Mouse (Mus musculus): ENCODE data around the gene Ppp3r1. TPM values are rescaled to one million over a fixed set of nuclear protein-coding genes. Genes with fewer than 3 reads are reported as not detected.

Gene Ppp3r1
- polyA plus RNA-seq, 1 experiment, result 43.0 TPM

DNA sequence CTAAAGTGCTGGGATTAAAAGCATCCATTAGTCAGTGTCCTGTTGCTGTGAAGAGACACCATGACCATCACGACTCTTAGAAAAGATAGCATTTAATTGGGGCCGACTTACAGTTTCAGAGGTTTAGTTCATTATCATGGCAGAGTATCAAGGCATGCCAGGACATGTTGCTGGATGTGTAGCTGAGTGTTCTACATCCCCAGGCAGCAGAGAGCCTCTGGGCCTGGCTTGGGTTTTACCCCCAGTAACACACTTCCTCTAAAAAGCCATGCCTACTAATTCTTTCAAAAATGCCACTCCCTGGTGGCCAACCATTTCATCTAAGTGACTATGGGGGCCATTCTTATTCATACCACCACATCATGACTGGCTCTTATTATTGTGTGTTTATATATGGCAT lies 24.1 kb downstream of the Ppp3r1 start:
- no peak for TF ChIP-seq GATA1 (IDR thresholded peaks at IDR 0.05; ENCODE audit: low read length)

DNA sequence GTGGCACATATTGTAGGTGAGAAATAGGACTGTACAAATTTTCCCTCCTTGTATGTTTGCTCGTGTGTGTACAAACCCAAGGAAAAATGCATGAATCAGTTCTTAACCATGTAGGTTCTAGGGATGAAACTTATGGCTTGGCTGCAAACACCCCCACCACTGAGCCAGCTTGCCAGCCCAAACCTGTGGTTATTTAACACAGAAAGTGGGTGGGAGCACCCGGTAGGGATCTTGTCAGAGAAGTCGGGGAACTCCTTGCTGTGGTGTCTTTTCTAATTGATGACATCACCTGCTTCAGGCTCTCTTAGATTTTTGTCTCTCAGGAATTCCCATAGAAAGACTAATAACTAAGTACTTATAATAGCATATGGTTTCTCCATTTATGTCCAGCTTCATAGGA lies 28.6 kb downstream of the Ppp3r1 start:
- no peak for TF ChIP-seq GATA1 (IDR thresholded peaks at IDR 0.05; ENCODE audit: low read length)

DNA sequence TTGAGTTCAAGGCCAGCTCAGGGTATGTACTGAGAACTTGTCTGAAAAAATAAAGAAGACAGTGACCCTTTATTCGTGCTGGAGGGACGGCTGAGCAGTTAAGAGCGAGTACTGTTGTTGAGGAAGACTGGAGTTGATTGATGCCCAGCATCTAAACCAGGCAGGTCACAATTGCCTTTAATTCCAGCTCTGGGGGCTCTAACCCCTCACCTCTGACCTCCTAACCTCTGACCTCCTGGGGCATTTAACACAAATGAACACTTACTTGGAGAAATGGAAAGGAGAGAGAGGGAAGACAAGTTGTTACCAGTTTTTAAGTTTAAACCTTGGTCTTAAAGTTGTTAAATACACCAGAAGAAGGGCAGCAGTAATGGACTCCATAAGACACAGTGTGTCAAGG lies 29.7 kb downstream of the Ppp3r1 start:
- no peak for TF ChIP-seq GATA1 (IDR thresholded peaks at IDR 0.05; ENCODE audit: low read length)

DNA sequence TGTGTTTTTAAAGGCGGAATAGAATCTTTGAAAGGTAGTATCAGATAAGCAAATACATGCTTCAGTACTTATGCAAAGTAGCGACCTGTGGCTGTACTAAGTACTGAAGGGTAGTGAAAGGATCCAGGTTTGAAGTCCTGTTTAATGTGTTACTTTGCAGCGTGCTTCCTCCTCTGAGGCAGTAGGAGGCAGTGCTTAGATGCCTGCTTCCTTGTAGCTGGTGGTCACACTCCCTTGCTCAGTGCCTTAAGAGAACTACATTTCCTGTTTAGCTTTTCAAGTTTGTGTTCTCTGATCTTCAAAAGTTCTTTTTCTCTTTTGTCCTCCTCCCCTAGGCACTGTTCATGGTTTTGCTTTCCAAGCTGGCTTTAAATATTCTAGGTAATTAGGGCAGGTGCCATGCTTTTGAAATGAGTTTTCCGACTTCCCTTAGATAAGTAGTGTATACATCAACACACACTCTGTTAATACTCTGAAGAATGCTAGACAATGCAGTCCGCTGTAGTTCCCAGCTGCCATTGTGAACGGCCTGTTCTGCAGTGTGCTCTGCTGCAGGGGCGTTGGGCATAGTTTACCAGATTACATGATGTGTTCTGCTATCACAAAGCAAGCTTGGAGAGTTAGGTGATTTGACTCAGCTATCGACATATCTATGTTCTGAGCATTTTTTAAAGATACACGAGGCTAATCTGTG lies 33.2 kb downstream of the Ppp3r1 start:
- no peak for TF ChIP-seq GATA1 (IDR thresholded peaks at IDR 0.05; ENCODE audit: low read length)

DNA sequence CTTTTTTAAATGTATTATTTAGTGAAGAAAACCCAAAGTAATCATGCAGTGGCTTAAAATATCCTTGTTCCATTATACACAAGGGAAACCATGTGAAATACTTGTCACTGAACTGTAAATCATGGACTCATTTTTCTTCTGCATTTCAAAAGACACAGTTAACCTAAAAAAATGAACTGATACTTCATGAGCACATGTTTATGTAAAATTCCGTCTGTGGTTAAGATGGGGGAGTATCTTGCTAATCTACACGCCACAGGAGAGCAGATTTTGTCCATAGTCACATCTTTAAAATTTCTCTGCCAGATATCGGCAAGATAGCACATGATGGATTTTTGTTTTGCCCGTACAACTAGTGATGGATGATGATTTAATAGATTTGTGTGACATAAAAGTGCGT lies 40.1 kb downstream of the Ppp3r1 start:
- no peak for TF ChIP-seq GATA1 (IDR thresholded peaks at IDR 0.05; ENCODE audit: low read length)

DNA sequence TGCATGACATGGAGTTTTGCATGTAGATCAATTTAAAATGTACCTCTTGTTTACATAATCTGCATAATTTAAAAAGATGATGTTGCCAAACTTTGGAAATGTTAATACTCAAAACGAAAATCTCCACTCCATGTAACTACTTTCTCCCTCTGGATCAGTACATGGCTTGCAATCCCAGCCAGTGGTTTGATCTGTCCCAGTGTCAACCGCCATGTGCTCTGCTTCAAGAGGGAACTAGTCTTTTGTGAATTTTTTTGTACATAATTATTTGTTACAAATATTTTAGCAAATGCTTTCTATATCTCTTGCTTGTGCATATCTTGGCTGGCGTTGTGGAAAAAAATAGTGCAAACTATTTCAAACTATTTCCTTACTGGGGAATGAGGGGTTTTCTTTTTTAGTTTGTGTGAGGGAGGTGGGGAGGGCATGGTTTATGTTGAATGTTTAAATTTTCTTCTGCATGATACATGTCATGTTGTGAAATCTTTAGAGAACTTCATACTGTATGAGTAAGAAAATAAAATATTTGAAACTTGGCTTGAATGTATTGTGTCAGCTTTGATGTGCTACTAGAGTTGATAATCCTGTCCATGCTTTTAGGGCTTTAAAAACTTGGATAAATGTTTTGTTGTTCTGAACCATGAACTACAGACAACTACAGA lies 40.9 kb downstream of the Ppp3r1 start:
- TF ChIP-seq GATA1 (IDR thresholded peaks at IDR 0.05; ENCODE audit: low read length), result no peak

DNA sequence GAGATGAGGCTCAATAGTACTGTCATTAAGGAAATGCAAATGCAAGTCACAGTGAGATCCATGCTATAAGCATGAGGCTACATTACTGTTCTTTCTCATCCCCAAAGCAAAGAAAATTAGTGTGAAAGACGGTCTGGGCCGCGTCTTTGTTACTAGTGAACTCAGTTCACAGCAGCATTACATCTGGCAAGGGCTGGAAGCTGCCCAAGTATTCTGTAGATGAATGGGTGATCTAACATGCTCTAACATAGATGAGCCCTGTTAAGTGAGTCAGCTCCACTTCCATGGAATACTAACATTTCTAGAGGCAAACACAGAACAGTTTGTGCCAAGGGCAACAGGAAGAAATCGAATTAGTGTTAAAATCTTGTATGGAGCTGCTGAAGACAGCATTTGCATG lies 41.9 kb downstream of the Ppp3r1 start:
- no peak for TF ChIP-seq GATA1 (IDR thresholded peaks at IDR 0.05; ENCODE audit: low read length)

DNA sequence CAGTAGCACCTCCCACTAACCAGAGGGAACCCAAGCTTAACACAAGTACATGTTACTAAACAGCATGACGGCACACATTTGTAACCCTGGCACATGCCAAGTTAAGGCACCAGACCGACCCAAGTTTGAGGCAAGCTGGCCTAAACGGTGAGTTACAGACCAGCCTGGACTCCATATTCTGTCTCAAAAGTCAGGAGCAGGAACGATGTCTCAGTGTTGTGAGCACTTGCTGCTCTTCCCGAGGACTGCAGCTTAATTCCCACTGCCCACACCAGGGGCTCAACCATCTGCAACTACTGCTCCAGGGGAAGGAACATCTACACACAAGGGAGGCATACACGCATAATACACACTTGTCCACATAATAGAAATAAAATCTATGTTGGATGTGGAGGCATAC lies 43.4 kb downstream of the Ppp3r1 start:
- no peak for TF ChIP-seq GATA1 (IDR thresholded peaks at IDR 0.05; ENCODE audit: low read length)

DNA sequence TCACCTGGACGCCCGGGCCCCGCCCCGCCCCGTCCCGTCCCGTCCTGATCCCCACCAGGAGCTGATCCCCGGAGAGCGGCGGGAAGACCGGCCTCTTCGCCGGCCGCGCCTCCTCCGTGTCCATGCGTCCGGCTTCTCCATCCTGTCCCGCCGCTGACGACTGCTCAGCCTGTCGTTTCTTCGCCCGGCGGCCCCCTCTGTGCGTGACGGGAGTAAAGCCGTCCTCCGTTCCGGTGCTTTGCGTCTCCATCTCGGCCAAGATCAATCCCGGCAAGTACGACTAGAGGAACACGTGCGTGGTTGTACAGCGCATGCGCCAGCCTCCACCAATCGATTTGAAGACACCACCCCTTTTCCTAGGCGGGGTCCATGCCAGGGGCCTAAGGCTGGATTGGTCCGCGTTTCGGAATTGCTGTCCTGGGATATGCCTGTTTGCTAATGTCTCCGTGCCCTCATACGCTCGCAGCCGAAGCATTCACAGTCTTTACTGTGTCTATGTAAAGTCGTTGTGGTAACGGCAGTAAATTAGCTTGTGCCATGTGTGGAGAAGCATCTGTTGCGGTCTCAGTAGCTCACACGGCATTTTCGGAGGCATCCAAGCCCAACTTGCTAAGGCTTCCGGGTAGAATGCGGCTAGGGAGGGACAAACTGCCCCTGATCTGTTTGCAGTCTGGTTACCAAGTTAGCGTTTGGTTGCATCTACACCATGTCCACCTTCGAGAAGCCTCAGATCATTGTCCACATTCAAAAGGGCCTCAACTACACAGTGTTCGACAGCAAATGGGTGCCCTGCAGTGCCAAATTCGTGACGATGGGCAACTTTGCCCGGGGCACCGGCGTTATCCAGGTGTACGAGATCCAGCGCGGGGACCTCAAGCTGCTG lies 52.4 kb downstream of the Ppp3r1 start, which contains the start of gene Pno1:
Gene Pno1 (minus strand): TSS at position 311 of the 883 bp plus-strand sequence.
- no peak for TF ChIP-seq GATA1 (IDR thresholded peaks at IDR 0.05; ENCODE audit: low read length)

DNA sequence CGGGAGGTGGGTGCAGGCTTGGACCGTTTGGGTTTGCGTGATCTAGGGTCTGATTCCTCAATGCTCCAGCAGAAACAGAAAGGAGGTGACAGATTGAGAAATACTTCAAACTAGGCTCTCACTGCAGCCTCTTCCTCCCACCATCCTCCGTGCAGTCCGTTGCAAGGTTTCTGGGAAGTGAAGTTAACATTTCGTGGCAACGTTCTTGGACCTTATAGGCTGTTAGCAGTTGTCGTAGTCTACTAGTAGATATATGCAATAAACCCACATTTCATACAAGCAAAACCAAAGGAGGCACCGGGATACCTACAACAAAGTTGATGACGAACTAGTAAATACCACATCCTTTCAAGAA lies 53.1 kb downstream of the Ppp3r1 start:
- no peak for TF ChIP-seq GATA1 (IDR thresholded peaks at IDR 0.05; ENCODE audit: low read length)

DNA sequence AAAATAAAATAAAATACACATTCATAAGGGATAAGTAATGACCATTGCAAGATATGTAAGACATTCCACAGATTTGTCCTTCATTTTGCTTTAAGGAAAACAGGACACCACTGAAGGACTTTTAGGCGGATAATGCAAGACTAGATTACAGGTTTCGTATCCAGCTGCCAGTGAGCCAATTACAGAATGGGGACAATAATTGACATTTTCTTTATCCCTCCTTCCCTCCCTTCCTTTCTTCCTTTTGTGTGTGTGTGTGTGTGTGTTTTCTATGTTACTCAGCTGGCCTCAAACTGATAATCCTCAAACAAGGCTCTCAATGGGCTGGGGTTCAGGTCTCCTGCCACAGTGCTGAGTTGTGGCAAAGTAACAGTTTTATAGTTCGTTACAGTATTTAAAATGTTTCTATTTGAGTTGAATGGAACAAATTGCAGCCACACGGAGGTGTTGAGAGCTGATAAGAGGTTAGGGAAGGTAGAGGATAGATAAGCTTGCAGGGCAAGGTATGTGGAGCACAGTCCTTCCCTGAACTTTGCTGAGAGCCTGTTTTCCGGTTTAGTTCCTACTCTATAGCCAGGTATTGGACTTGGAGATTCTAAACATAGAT lies 53.9 kb downstream of the Ppp3r1 start:
- TF ChIP-seq GATA1 (IDR thresholded peaks at IDR 0.05; ENCODE audit: low read length), result peak; percentile 53

DNA sequence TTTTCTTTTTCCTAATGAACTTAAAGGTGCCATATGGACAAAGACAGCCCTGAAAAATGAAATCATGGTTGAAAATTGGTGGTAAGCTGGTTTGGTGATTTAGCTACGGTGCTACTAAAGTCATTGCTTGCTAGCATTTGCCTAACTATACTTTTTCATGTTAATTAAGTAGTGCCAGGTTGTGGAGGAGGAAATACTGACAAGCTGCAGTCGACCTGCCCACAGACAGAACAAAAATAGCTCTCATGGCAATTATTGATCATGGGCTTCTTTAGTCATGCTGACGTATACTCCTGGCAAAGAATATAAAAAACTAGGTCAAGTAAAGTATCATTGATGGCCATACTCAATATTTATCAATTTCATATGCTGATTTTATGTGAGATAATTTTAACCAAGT lies 56.4 kb downstream of the Ppp3r1 start:
- TF ChIP-seq GATA1 (IDR thresholded peaks at IDR 0.05; ENCODE audit: low read length), result no peak

DNA sequence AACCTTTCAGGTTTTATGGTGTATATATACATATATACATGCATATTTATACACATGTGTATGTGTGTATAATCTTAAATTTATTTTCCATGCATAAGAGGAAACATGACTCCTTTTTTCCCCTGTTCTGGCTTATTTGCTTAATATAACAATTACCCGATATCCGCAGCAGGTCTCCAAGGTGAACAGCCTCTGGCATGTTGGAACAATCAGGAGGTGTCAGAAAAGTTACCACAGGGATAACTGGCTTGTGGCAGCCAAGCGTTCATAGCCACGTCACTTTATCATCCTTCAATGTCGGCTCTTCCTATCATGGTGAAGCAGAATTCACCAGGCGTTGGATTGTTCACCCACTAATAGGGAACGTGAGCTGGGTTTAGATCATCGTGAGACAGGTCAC lies 62.1 kb downstream of the Ppp3r1 start:
- no peak for TF ChIP-seq GATA1 (IDR thresholded peaks at IDR 0.05; ENCODE audit: low read length)

DNA sequence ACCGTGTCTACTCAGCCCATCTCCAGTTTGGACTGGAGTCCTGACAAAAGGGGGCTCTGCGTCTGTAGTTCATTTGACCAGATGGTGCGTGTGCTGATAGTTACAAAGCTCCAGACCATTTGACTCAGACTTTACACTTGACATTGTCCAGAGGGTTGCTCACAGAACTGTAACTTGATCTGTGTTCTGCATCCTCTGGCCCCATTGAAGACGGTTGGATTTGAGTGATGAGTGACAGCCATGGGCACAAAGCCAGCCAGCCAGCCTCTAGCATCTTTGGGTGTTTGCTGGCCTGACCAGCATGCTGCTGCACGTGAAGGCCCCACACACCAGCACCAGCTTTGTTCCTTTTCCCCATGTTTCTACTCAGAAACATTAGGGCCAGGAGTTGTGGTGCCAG lies 73.7 kb downstream of the Ppp3r1 start:
- no peak for TF ChIP-seq GATA1 (IDR thresholded peaks at IDR 0.05; ENCODE audit: low read length)

DNA sequence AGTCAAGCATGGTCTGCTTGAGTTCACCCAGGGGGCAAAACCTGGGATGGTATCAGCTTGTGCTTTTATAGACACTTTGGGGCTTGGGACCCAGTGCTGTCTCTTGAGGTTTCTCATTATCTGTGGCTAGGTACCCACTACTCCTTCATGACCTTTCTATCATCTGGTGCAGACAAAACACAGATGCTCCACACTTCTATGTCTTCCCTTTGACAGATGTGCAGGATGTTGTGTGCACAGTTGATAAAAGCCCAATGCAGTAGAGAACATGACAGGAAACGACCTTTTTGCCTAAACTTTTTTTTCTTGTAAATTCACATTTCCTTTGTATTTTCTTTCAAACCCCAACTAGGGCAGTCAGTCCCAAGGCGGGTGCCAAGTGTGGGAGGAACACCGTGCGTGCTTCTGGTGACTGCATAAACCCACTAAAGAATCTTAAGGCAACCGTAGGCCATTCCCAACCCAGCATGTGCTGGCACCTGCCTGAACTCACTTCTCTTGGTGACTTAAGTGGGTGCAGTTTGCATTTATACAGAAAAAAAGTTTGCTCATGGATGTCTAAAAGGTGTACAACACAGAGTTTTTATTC lies 77.5 kb downstream of the Ppp3r1 start:
- TF ChIP-seq GATA1 (IDR thresholded peaks at IDR 0.05; ENCODE audit: low read length), result peak; percentile 63

DNA sequence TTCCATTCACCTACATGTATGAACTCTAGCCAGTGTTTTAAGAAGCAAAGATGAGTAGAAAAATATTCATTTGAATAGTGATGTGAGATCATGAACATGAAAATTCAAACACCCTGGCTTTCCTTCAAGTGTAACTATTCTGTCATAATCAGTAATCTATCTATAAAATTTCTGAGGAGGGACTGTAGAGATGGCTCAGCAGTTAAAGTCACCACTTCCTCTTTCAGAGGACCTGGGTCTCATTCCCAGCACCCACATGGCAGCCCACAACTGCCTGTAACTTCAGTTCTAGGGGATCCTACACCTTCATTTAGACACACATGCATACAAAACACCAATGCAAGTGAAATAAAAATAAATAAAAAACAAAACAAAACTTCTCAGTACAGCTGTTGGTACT lies 89.7 kb downstream of the Ppp3r1 start:
- TF ChIP-seq GATA1 (IDR thresholded peaks at IDR 0.05; ENCODE audit: low read length), result no peak

Other genes with a start within 250 kb of the Ppp3r1 start
- 0.84 and 1.1 TPM in 2 replicates for gene Fbxo48, start 207.9 kb upstream of the Ppp3r1 start, polyA plus RNA-seq (2012)
- not detected in 2 replicates for gene Cnrip1, start 107.7 kb upstream of the Ppp3r1 start, polyA plus RNA-seq (2012)
- gene Plek, start 106.9 kb upstream of the Ppp3r1 start, polyA plus RNA-seq (2012), result 1.0 and 1.4 TPM in 2 replicates
- 1.3 and 5.3 TPM in 2 replicates for gene Wdr92, start 22.8 kb downstream of the Ppp3r1 start, polyA plus RNA-seq (2012)
- 38.7 and 67.6 TPM in 2 replicates for gene Pno1, start 52.3 kb downstream of the Ppp3r1 start, polyA plus RNA-seq (2012)
- gene C1d, start 98.3 kb downstream of the Ppp3r1 start, polyA plus RNA-seq (2012), result 1.8 and 2.4 TPM in 2 replicates